Mouse (Mus musculus) gonadal fat pad, adult 2 months (tissue): ENCODE measurements around the gene Foxp1. TPM values are rescaled to one million over a fixed set of nuclear protein-coding genes. Genes with fewer than 3 reads are reported as not detected.

Experiments used
- DNase-seq: peaks from one replicate; pipeline ENCODE4 v3.0.0-alpha.2; 2012; ENCODE audit warnings: low read depth
- polyA plus RNA-seq: library from polyadenylated mRNA; depleted of rRNA; stranded (reverse); fragments of >200 nt; gene quantifications from 2 replicates; pipeline ENCODE4 v1.2.3, GENCODE M21; 2012

The Foxp1 gene
- polyA plus RNA-seq, 1 experiment, result 26.0 TPM

GRCm38 (mm10) chr6:99131815-99132214 lies 390.7 kb downstream of the Foxp1 start:
- DNase-seq, result no peak

- no peak for DNase-seq
These were observed 391.6 kb downstream of the Foxp1 start for GRCm38 (mm10) chr6:99130758-99131410.

- DNase-seq, result no peak
These were observed 395.8 kb downstream of the Foxp1 start for GRCm38 (mm10) chr6:99126717-99127116.

- peak; percentile 79 for DNase-seq
These were observed 401.4 kb downstream of the Foxp1 start for GRCm38 (mm10) chr6:99120776-99121766.

- DNase-seq, result no peak
These were observed 404.0 kb downstream of the Foxp1 start for GRCm38 (mm10) chr6:99118534-99118933.

GRCm38 (mm10) chr6:99117411-99117810 lies 405.1 kb downstream of the Foxp1 start:
- no peak for DNase-seq

- no peak for DNase-seq
These were observed 410.7 kb downstream of the Foxp1 start for GRCm38 (mm10) chr6:99111856-99112255.

- DNase-seq, result no peak
These were observed 414.1 kb downstream of the Foxp1 start for GRCm38 (mm10) chr6:99108417-99108816.

GRCm38 (mm10) chr6:99107674-99108073 lies 414.8 kb downstream of the Foxp1 start:
- no peak for DNase-seq

- no peak for DNase-seq
These were observed 415.4 kb downstream of the Foxp1 start for GRCm38 (mm10) chr6:99107081-99107482.

GRCm38 (mm10) chr6:99105979-99106378 lies 416.5 kb downstream of the Foxp1 start:
- DNase-seq, result no peak

- no peak for DNase-seq
These were observed 418.1 kb downstream of the Foxp1 start for GRCm38 (mm10) chr6:99104446-99104845.

GRCm38 (mm10) chr6:99103911-99104310 lies 418.6 kb downstream of the Foxp1 start:
- DNase-seq, result no peak

- DNase-seq, result no peak
These were observed 421.0 kb downstream of the Foxp1 start for GRCm38 (mm10) chr6:99101489-99101908.

- DNase-seq, result no peak
These were observed 422.2 kb downstream of the Foxp1 start for GRCm38 (mm10) chr6:99100331-99100730.

GRCm38 (mm10) chr6:99099781-99100180 lies 422.7 kb downstream of the Foxp1 start:
- no peak for DNase-seq

GRCm38 (mm10) chr6:99097191-99097590 lies 425.3 kb downstream of the Foxp1 start:
- no peak for DNase-seq

- no peak for DNase-seq
These were observed 425.8 kb downstream of the Foxp1 start for GRCm38 (mm10) chr6:99096776-99097166.

- no peak for DNase-seq
These were observed 426.3 kb downstream of the Foxp1 start for GRCm38 (mm10) chr6:99096105-99096775.

- no peak for DNase-seq
These were observed 427.1 kb downstream of the Foxp1 start for GRCm38 (mm10) chr6:99095185-99096104.

- DNase-seq, result no peak
These were observed 428.1 kb downstream of the Foxp1 start for GRCm38 (mm10) chr6:99094339-99094989.
